Mouse (Mus musculus): ENCODE measurements around the gene Map3k21. TPM values are rescaled to one million over a fixed set of nuclear protein-coding genes. Genes with fewer than 3 reads are reported as not detected.

The Map3k21 gene
- polyA plus RNA-seq, 1 experiment from 2014 or later: 0.94 TPM

- no peaks in the 10 kb centered on the region; the same call in 1 of the 2 replicates for H3K27me3 ChIP-seq (replicated peaks; ENCODE audit: control insufficient read depth, insufficient read depth, low read length)
- H3K4me2 ChIP-seq (ENCODE audit: low read length): no peak overlapping the region
- no peak for ATAC-seq
- H3K27ac ChIP-seq (ENCODE audit: low read depth, low read length): no peak overlapping the region
- H3K36me3 ChIP-seq (ENCODE audit: control insufficient read depth, insufficient read depth, low read length): no peaks in the 10 kb centered on the region
- no peak overlapping the region for H3K9ac ChIP-seq (ENCODE audit: low read depth, low read length)
- H3K4me1 ChIP-seq (ENCODE audit: control insufficient read depth, insufficient read depth, low read depth, low read length): no peaks in the 10 kb centered on the region
- no peak overlapping the region for H3K4me3 ChIP-seq (ENCODE audit: low read length)
- H3K9me3 ChIP-seq (ENCODE audit: control insufficient read depth, low read length): no peaks in the 10 kb centered on the region
- WGBS: 68% methylated on average over 4 of the region's 4 CpGs
Observed at GRCm38 (mm10) chr8:125975981-125976380, 65.7 kb downstream of the Map3k21 start.

GRCm38 (mm10) chr8:125980826-125981225, 70.6 kb downstream of the Map3k21 start:
- no peak for ATAC-seq
- 32% methylated on average over 6 of the region's 6 CpGs for WGBS
- Histone ChIP-seq H3K4me2 (ENCODE audit: low read length) (no peak overlapping the region), H3K9ac (ENCODE audit: low read depth, low read length) (no peak overlapping the region), H3K4me1 (ENCODE audit: control insufficient read depth, insufficient read depth, low read depth, low read length) (no peaks in the 10 kb centered on the region), H3K27ac (ENCODE audit: low read depth, low read length) (no peak overlapping the region), H3K9me3 (ENCODE audit: control insufficient read depth, low read length) (no peaks in the 10 kb centered on the region), H3K36me3 (ENCODE audit: control insufficient read depth, insufficient read depth, low read length) (no peaks in the 10 kb centered on the region), H3K27me3 (replicated peaks; ENCODE audit: control insufficient read depth, insufficient read depth, low read length) (no peaks in the 10 kb centered on the region), H3K4me3 (ENCODE audit: low read length) (no peak overlapping the region)

GRCm38 (mm10) chr8:125983515-125983914, 73.3 kb downstream of the Map3k21 start:
- Histone ChIP-seq H3K27ac (ENCODE audit: low read depth, low read length) (no peak overlapping the region), H3K36me3 (ENCODE audit: control insufficient read depth, insufficient read depth, low read length) (no peaks in the 10 kb centered on the region), H3K4me3 (ENCODE audit: low read length) (no peak overlapping the region), H3K9ac (ENCODE audit: low read depth, low read length) (no peak overlapping the region), H3K4me2 (ENCODE audit: low read length) (no peak overlapping the region), H3K4me1 (ENCODE audit: control insufficient read depth, insufficient read depth, low read depth, low read length) (peaks cover 4% of the 10 kb centered on the region; the same call in 1 of the 2 replicates), H3K9me3 (ENCODE audit: control insufficient read depth, low read length) (no peaks in the 10 kb centered on the region), H3K27me3 (replicated peaks; ENCODE audit: control insufficient read depth, insufficient read depth, low read length) (no peaks in the 10 kb centered on the region)
- no peak for ATAC-seq
- WGBS: 82% methylated on average over 3 of the region's 3 CpGs

- H3K9me3 ChIP-seq (ENCODE audit: control insufficient read depth, low read length): no peaks in the 10 kb centered on the region
- 83% methylated on average over 4 of the region's 4 CpGs for WGBS
- H3K4me3 ChIP-seq (ENCODE audit: low read length): no peak overlapping the region
- no peak overlapping the region for H3K27ac ChIP-seq (ENCODE audit: low read depth, low read length)
- H3K9ac ChIP-seq (ENCODE audit: low read depth, low read length): no peak overlapping the region
- no peak overlapping the region for H3K4me2 ChIP-seq (ENCODE audit: low read length)
- H3K4me1 ChIP-seq (ENCODE audit: control insufficient read depth, insufficient read depth, low read depth, low read length): peaks cover 4% of the 10 kb centered on the region; the same call in 1 of the 2 replicates
- no peaks in the 10 kb centered on the region for H3K27me3 ChIP-seq (replicated peaks; ENCODE audit: control insufficient read depth, insufficient read depth, low read length)
- ATAC-seq: no peak
- no peaks in the 10 kb centered on the region for H3K36me3 ChIP-seq (ENCODE audit: control insufficient read depth, insufficient read depth, low read length)
Observed at GRCm38 (mm10) chr8:125984140-125984539, 73.9 kb downstream of the Map3k21 start.

- Histone ChIP-seq H3K9me3 (ENCODE audit: control insufficient read depth, low read length) (no peaks in the 10 kb centered on the region), H3K36me3 (ENCODE audit: control insufficient read depth, insufficient read depth, low read length) (no peaks in the 10 kb centered on the region), H3K4me2 (ENCODE audit: low read length) (no peak overlapping the region), H3K27ac (ENCODE audit: low read depth, low read length) (no peak overlapping the region), H3K4me1 (ENCODE audit: control insufficient read depth, insufficient read depth, low read depth, low read length) (peaks cover 4% of the 10 kb centered on the region; the same call in 1 of the 2 replicates), H3K9ac (ENCODE audit: low read depth, low read length) (no peak overlapping the region), H3K27me3 (replicated peaks; ENCODE audit: control insufficient read depth, insufficient read depth, low read length) (no peaks in the 10 kb centered on the region), H3K4me3 (ENCODE audit: low read length) (no peak overlapping the region)
- 88% methylated on average over 2 of the region's 2 CpGs for WGBS
- ATAC-seq: no peak
Observed at GRCm38 (mm10) chr8:125985364-125985763, 75.1 kb downstream of the Map3k21 start.

- H3K9ac ChIP-seq (ENCODE audit: low read depth, low read length): no peak overlapping the region
- ATAC-seq: no peak
- H3K4me3 ChIP-seq (ENCODE audit: low read length): no peak overlapping the region
- 22% methylated on average over 6 of the region's 6 CpGs for WGBS
- H3K36me3 ChIP-seq (ENCODE audit: control insufficient read depth, insufficient read depth, low read length): no peaks in the 10 kb centered on the region
- H3K27me3 ChIP-seq (replicated peaks; ENCODE audit: control insufficient read depth, insufficient read depth, low read length): no peaks in the 10 kb centered on the region
- peaks cover 4% of the 10 kb centered on the region; the same call in 1 of the 2 replicates for H3K4me1 ChIP-seq (ENCODE audit: control insufficient read depth, insufficient read depth, low read depth, low read length)
- H3K9me3 ChIP-seq (ENCODE audit: control insufficient read depth, low read length): no peaks in the 10 kb centered on the region
- no peak overlapping the region for H3K27ac ChIP-seq (ENCODE audit: low read depth, low read length)
- H3K4me2 ChIP-seq (ENCODE audit: low read length): no peak overlapping the region
Observed at GRCm38 (mm10) chr8:125986999-125987589, 76.8 kb downstream of the Map3k21 start.

GRCm38 (mm10) chr8:125987996-125988395, 77.7 kb downstream of the Map3k21 start:
- Histone ChIP-seq H3K9me3 (ENCODE audit: control insufficient read depth, low read length) (no peaks in the 10 kb centered on the region), H3K36me3 (ENCODE audit: control insufficient read depth, insufficient read depth, low read length) (no peaks in the 10 kb centered on the region), H3K4me2 (ENCODE audit: low read length) (no peak overlapping the region), H3K4me1 (ENCODE audit: control insufficient read depth, insufficient read depth, low read depth, low read length) (peaks cover 4% of the 10 kb centered on the region; the same call in 1 of the 2 replicates), H3K4me3 (ENCODE audit: low read length) (no peak overlapping the region), H3K27ac (ENCODE audit: low read depth, low read length) (no peak overlapping the region), H3K9ac (ENCODE audit: low read depth, low read length) (no peak overlapping the region), H3K27me3 (replicated peaks; ENCODE audit: control insufficient read depth, insufficient read depth, low read length) (peaks cover 2% of the 10 kb centered on the region; the same call in 1 of the 2 replicates)
- 53% methylated on average over 2 of the region's 2 CpGs for WGBS
- no peak for ATAC-seq

- H3K27me3 ChIP-seq (replicated peaks; ENCODE audit: control insufficient read depth, insufficient read depth, low read length): peaks cover 2% of the 10 kb centered on the region; the same call in 1 of the 2 replicates
- H3K9ac ChIP-seq (ENCODE audit: low read depth, low read length): no peak overlapping the region
- H3K4me2 ChIP-seq (ENCODE audit: low read length): no peak overlapping the region
- peaks cover 23% of the 10 kb centered on the region for H3K4me1 ChIP-seq (ENCODE audit: control insufficient read depth, insufficient read depth, low read depth, low read length)
- H3K27ac ChIP-seq (ENCODE audit: low read depth, low read length): no peak overlapping the region
- no peak for ATAC-seq
- no peaks in the 10 kb centered on the region for H3K9me3 ChIP-seq (ENCODE audit: control insufficient read depth, low read length)
- WGBS: 89% methylated on average over 9 of the region's 9 CpGs
- no peak overlapping the region for H3K4me3 ChIP-seq (ENCODE audit: low read length)
- no peaks in the 10 kb centered on the region for H3K36me3 ChIP-seq (ENCODE audit: control insufficient read depth, insufficient read depth, low read length)
Observed at GRCm38 (mm10) chr8:125993636-125994035, 83.4 kb downstream of the Map3k21 start.

GRCm38 (mm10) chr8:125995101-125995986, 85.1 kb downstream of the Map3k21 start, which contains the start of gene Kcnk1:
Gene Kcnk1 (plus strand): TSS chr8:125995170.
- WGBS: under 1% methylated on average over 73 of the region's 73 CpGs
- Histone ChIP-seq H3K4me3 (ENCODE audit: low read length) (peak within 1 kb of the TSS; percentile 72), H3K4me2 (ENCODE audit: low read length) (peak within 1 kb of the TSS; percentile 93), H3K27me3 (replicated peaks; ENCODE audit: control insufficient read depth, insufficient read depth, low read length) (peaks cover 2% of the 10 kb centered on the region; the same call in 1 of the 2 replicates), H3K27ac (ENCODE audit: low read depth, low read length) (peak within 1 kb of the TSS; percentile 85), H3K36me3 (ENCODE audit: control insufficient read depth, insufficient read depth, low read length) (no peaks in the 10 kb centered on the region), H3K4me1 (ENCODE audit: control insufficient read depth, insufficient read depth, low read depth, low read length) (peaks cover 23% of the 10 kb centered on the region), H3K9ac (ENCODE audit: low read depth, low read length) (peak within 1 kb of the TSS; percentile 84), H3K9me3 (ENCODE audit: control insufficient read depth, low read length) (no peaks in the 10 kb centered on the region)
- peak; percentile 81 for ATAC-seq

Measured in hindbrain, embryonic 16.5 days (tissue).